Mouse (Mus musculus) T-helper 1 cell (primary cell): ENCODE measurements around the gene Tmem210.

Experiments used
- in situ Hi-C: fragments of 300-600 bp; cut with MboI, MseI; formaldehyde crosslinking; loops from one replicate; pipeline ENCODE4 v1.15.1; 2025; ENCODE audit warnings: high pct_unique_total_duplicates

The Tmem210 gene

GRCm38 (mm10) chr2:25293706-25294105 is 5.8 kb downstream of the Tmem210 start:
- in situ Hi-C loops = no loop called here

GRCm38 (mm10) chr2:25297093-25297492 is 9.1 kb downstream of the Tmem210 start:
- in situ Hi-C loops = no loop called here

GRCm38 (mm10) chr2:25298046-25298445 is 10.1 kb downstream of the Tmem210 start:
- in situ Hi-C loops = no loop called here

- in situ Hi-C loops = no loop called here
These were observed 15.5 kb downstream of the Tmem210 start for GRCm38 (mm10) chr2:25303452-25303851.

- in situ Hi-C loops = no loop called here
These were observed 16.1 kb downstream of the Tmem210 start for GRCm38 (mm10) chr2:25303931-25304656.

GRCm38 (mm10) chr2:25304657-25305541 is 17.0 kb downstream of the Tmem210 start:
- in situ Hi-C loops = no loop called here

GRCm38 (mm10) chr2:25305587-25306359 is 17.8 kb downstream of the Tmem210 start:
- in situ Hi-C loops = no loop called here

- in situ Hi-C loops = no loop called here
These were observed 22.2 kb downstream of the Tmem210 start for GRCm38 (mm10) chr2:25310180-25310579.

GRCm38 (mm10) chr2:25310969-25311368 is 23.0 kb downstream of the Tmem210 start:
- in situ Hi-C loops = no loop called here

GRCm38 (mm10) chr2:25311491-25311891 is 23.5 kb downstream of the Tmem210 start:
- in situ Hi-C loops = no loop called here

- in situ Hi-C loops = loop anchor here (5.0 kb wide), 1 partner anchor 46 kb away; the partner anchor contains the start of genes Anapc2 and Ssna1
These were observed 30.4 kb downstream of the Tmem210 start for GRCm38 (mm10) chr2:25318119-25318966.

GRCm38 (mm10) chr2:25318971-25319773 is 31.2 kb downstream of the Tmem210 start, which contains the start of gene Grin1:
TSS of gene Grin1 (minus strand) at chr2:25319187.
- in situ Hi-C loops = loop anchor here (5.0 kb wide), 1 partner anchor 47 kb away; the partner anchor contains the start of genes Anapc2 and Ssna1

GRCm38 (mm10) chr2:25320084-25320483 is 32.1 kb downstream of the Tmem210 start:
- in situ Hi-C loops = no loop called here

- in situ Hi-C loops = no loop called here
These were observed 38.1 kb downstream of the Tmem210 start for GRCm38 (mm10) chr2:25326036-25326435.

- in situ Hi-C loops = no loop called here
These were observed 40.5 kb downstream of the Tmem210 start for GRCm38 (mm10) chr2:25328440-25328839.

GRCm38 (mm10) chr2:25331470-25331869 is 43.5 kb downstream of the Tmem210 start:
- in situ Hi-C loops = no loop called here

GRCm38 (mm10) chr2:25332286-25333160 is 44.6 kb downstream of the Tmem210 start, which contains the start of gene Man1b1:
TSS of gene Man1b1 (plus strand) at chr2:25332338.
- in situ Hi-C loops = no loop called here

- in situ Hi-C loops = no loop called here
These were observed 45.6 kb downstream of the Tmem210 start for GRCm38 (mm10) chr2:25333569-25333968.

- in situ Hi-C loops = no loop called here
These were observed 50.4 kb downstream of the Tmem210 start for GRCm38 (mm10) chr2:25338303-25338702.
